Mouse (Mus musculus) spleen, adult 2 months (tissue): ENCODE measurements around the gene Tgfbi. TPM values are rescaled to one million over a fixed set of nuclear protein-coding genes. Genes with fewer than 3 reads are reported as not detected.

Source experiments
- DNase-seq, 2 experiments: peaks; one replicate each; pipeline versions ENCODE4 v3.0.0 to v3.0.0-alpha.2; 2012 to 2021; ENCODE audit warnings: low spot score in 2 of 2, low read depth in 1 of 2
- H3K27ac ChIP-seq: fragments of 200-500 bp; 2 replicates; pipeline ENCODE4 v1.5.1; 2012; ENCODE audit warnings: low read length, inconsistent platforms; ENCODE audit not compliant: insufficient read depth
- H3K27me3 ChIP-seq: fragments of 200-500 bp; 2 replicates; pipeline ENCODE4 v1.6.1; 2012; ENCODE audit warnings: mild to moderate bottlenecking, moderate library complexity, low read length, inconsistent platforms; ENCODE audit not compliant: control insufficient read depth, insufficient read depth
- H3K36me3 ChIP-seq: fragments of 200-500 bp; 2 replicates; pipeline ENCODE4 v1.6.1; 2012; ENCODE audit warnings: mild to moderate bottlenecking, low read length, inconsistent platforms; ENCODE audit not compliant: control insufficient read depth, insufficient read depth
- H3K4me1 ChIP-seq: fragments of 200-500 bp; 2 replicates; pipeline ENCODE4 v1.6.1; 2011; ENCODE audit warnings: inconsistent platforms; ENCODE audit not compliant: control insufficient read depth, insufficient read depth, insufficient read length
- H3K4me3 ChIP-seq: fragments of 200-500 bp; 2 replicates; pipeline ENCODE4 v1.5.1; 2011; ENCODE audit warnings: mild to moderate bottlenecking, inconsistent platforms; ENCODE audit not compliant: insufficient read depth, insufficient read length; ENCODE audit errors: extremely low read depth
- CTCF ChIP-seq: fragments of 200-500 bp; IDR thresholded peaks from 2 replicates; pipeline ENCODE4 v1.5.1; 2011; ENCODE audit warnings: mild to moderate bottlenecking, inconsistent platforms; ENCODE audit not compliant: insufficient read depth, insufficient read length, insufficient replicate concordance; ENCODE audit errors: extremely low read depth
- POLR2A ChIP-seq: fragments of 200-500 bp; IDR thresholded peaks from 2 replicates; pipeline ENCODE4 v1.6.1; 2011; ENCODE audit warnings: low read depth, low read length, inconsistent platforms
- WGBS: fragments of 180-500 bp; shearing (Covaris S2); methylation state at CpG from one replicate; pipeline ENCODE4 v1.1.7; 2018; 5-methylcytosine and 5-hydroxymethylcytosine counted together
- polyA plus RNA-seq: library from polyadenylated mRNA; depleted of rRNA; stranded (reverse); fragments of >200 nt; gene quantifications from 2 replicates; pipeline ENCODE4 v1.2.3, GENCODE M21; 2012

Tgfbi gene
- polyA plus RNA-seq, 1 experiment = 56.0 TPM

DNA sequence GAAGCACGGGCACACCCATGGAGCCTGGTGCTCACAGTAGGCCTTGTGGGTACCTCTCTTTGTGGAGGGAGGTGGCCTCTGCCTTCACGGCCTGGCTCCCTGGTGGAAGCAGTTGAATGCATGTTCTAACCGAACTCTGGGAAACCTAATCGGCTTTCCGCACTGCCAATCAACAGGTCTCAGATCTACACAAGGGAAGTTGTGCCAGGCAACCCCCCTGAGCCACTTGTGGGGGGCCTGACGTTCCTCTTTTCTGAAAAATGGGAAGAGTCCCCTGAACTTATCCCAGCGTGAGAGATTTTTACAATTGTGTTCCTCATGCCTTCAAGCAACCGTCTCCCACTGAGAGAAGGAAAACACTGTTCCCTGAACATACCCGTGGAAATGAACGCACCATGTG lies 5.9 kb downstream of the Tgfbi start:
- Histone ChIP-seq H3K4me1 (peaks cover 28% of the 10 kb centered on the region), H3K27me3 (no peaks in the 10 kb centered on the region), H3K4me3 (no peak overlapping the region), H3K36me3 (no peaks in the 10 kb centered on the region), H3K27ac (peak overlapping the region; percentile 34; the same call in 1 of the 2 replicates)
- 29% methylated on average over 10 of the region's 10 CpGs for WGBS
- peak in 1 of 2 experiments; percentile 10 for DNase-seq
- no peak for TF ChIP-seq CTCF
- no peak for TF ChIP-seq POLR2A

DNA sequence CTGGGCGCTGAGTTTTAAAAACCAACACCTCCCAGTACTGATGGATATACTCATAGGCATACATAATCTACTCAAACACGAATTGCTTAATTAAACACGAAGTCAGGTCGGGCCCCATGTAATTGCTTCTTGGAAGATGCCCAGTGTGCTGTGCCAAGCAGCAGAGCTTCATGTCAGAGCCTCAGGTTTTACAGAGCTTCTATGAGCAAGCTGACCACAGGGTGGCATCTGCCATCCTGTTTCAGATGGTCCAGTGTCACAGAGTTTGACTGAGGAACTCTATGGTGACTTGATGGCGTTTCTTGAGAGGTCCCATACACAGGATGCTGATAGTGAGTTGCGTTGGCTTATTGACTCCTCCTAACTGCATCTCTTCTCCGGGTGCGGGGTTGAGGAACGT lies 6.5 kb downstream of the Tgfbi start:
- no peak overlapping the region for H3K27ac ChIP-seq
- 14% methylated on average over 9 of the region's 9 CpGs for WGBS
- DNase-seq = peak; percentile 5 to 19
- no peaks in the 10 kb centered on the region for H3K27me3 ChIP-seq
- no peaks in the 10 kb centered on the region for H3K36me3 ChIP-seq
- no peak overlapping the region for H3K4me3 ChIP-seq
- no peak for TF ChIP-seq POLR2A
- TF ChIP-seq CTCF = no peak; the same call in 1 of the 2 replicates
- H3K4me1 ChIP-seq = peaks cover 28% of the 10 kb centered on the region

DNA sequence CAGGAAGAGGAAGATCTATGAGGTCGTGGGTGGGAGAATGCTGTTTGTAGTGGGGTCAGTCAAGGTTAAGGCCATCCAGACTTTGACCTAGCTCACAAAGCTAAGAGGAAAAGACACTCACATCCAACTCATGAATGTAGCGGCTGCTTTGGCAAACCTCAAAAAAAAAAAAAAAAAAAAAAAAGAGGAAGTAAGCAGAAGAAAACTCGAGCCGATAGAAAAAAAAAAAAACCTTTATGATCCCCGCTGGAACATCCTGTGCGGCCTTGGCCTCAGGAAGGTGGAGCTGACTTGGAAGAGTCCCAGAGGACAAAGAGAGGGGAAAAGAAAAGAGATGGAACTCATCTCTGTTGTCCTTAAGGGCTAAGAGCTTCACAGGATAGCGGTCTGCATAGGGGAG lies 7.1 kb downstream of the Tgfbi start:
- Histone ChIP-seq H3K27me3 (no peaks in the 10 kb centered on the region), H3K36me3 (no peaks in the 10 kb centered on the region), H3K4me1 (peaks cover 28% of the 10 kb centered on the region), H3K4me3 (no peak overlapping the region), H3K27ac (no peak overlapping the region)
- no peak for DNase-seq
- 12% methylated on average over 7 of the region's 7 CpGs for WGBS
- no peak for TF ChIP-seq CTCF
- TF ChIP-seq POLR2A = no peak

DNA sequence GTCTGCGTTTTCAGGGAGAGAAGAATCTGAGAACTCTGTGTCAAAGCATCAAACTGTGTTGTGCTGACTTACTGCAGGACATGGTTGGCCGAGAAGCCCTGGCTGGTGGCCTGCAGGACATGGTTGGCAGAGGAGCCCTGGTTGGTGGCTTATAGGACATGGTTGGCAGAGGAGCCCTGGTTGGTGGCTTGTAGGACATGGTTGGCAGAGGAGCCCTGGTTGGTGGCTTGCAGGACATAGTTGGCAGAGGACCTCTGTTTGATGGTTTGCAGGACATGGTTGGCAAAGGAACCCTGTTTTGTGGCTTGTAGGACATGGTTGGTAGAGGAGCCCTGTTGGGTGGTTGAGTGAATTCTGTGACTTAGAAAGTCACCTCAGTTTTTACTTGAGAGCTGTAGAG lies 7.9 kb downstream of the Tgfbi start:
- WGBS = 85% methylated on average over 2 of the region's 2 CpGs
- TF ChIP-seq CTCF (no peak), POLR2A (no peak)
- H3K4me3 ChIP-seq = no peak overlapping the region
- no peak for DNase-seq
- H3K4me1 ChIP-seq = peaks cover 28% of the 10 kb centered on the region
- H3K27me3 ChIP-seq = no peaks in the 10 kb centered on the region
- H3K27ac ChIP-seq = no peak overlapping the region
- no peaks in the 10 kb centered on the region for H3K36me3 ChIP-seq

DNA sequence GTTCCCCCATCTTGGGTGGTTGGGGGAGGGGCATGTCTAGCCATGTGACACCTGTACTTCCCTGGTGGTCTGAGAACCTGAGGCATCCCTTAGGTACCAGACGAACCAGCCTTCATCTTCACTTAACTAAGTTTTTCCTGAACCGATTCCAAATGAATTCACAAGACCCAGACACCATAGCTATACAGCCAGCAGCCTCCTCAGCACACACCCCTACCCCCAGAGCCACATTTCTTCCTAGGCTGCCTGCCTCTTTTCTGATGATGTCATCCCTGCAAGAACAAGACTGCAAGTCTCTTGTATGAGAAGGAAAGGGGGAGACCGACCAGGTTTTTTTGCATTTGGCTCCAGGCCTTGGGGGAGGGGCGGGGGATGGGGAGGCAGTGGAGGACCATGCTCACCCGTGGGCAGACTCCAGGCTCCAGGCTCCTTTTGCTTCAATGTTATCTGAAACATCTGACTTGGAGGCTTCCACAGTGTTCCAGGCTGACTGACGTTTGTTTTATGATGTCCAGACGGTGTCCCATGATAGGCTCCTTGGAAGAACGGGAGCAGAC lies 13.0 kb downstream of the Tgfbi start:
- no peaks in the 10 kb centered on the region for H3K36me3 ChIP-seq
- DNase-seq = no peak
- WGBS = 82% methylated on average over 8 of the region's 8 CpGs
- no peak overlapping the region for H3K27ac ChIP-seq
- no peaks in the 10 kb centered on the region for H3K27me3 ChIP-seq
- H3K4me1 ChIP-seq = no peaks in the 10 kb centered on the region; the same call in 1 of the 2 replicates
- no peak overlapping the region for H3K4me3 ChIP-seq
- TF ChIP-seq POLR2A (no peak), CTCF (no peak)

DNA sequence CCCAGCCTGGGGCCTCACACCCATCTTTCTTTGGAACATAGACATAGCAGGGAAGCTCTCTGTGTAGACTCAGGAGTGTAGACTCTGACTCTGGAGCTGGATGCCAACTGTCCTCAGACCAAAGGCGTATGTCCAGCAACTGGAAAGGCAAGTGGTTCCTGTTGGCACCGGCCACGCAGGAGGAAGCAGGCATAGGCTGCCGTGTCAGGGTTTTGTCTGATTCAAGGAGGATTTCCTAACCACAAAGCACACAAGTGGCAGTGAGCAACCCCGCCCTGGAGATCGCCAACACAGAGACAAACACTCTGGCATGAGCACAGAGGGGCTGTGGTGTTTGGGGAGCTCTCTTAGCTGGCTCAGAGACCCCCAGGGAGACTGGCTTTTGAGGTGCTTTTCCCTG lies 17.2 kb downstream of the Tgfbi start:
- no peak for DNase-seq
- Histone ChIP-seq H3K27ac (no peak overlapping the region), H3K36me3 (no peaks in the 10 kb centered on the region), H3K4me3 (no peak overlapping the region), H3K27me3 (no peaks in the 10 kb centered on the region), H3K4me1 (no peaks in the 10 kb centered on the region)
- 11% methylated on average over 6 of the region's 6 CpGs for WGBS
- TF ChIP-seq POLR2A = no peak
- TF ChIP-seq CTCF = no peak

DNA sequence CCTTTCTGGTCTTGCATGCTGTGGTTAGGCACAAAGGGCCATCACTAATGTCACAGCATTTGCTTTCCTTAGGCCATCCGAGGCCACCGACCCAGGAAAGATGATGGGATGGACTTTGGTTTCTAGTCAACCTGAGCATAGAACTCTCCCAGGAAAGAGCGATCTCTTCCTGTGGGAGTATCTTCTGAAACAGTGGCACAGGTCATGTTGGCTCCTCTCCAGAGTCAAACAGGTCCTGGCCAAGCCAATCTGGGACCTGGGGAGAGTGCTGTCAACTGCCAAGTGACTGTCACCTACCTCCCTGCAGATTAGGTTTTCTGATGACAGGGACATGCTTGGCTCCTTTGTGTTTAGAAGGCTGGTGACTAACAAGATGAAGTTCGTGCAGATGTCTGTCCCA lies 20.8 kb downstream of the Tgfbi start:
- TF ChIP-seq POLR2A (no peak), CTCF (no peak)
- H3K27ac ChIP-seq = no peak overlapping the region
- no peak overlapping the region for H3K4me3 ChIP-seq
- no peaks in the 10 kb centered on the region for H3K27me3 ChIP-seq
- no peak for DNase-seq
- 89% methylated on average over 4 of the region's 4 CpGs for WGBS
- H3K36me3 ChIP-seq = no peaks in the 10 kb centered on the region
- no peaks in the 10 kb centered on the region for H3K4me1 ChIP-seq

DNA sequence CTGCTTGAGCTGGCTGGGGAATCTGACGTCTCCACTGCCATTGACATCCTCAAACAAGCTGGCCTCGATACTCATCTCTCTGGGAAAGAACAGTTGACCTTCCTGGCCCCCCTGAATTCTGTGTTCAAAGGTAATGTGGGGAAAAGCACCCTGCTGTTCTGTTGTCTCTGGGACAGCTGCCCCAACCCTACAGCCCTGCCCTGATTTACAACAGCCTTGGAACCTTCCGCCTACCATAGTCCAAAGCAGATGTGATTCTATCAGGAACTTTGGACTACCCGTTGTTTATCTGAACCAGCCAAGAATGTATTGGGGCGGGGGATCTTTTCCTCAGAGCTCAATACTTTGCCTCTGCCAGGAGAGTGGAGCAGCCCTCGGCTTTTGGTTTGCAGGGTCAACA lies 21.2 kb downstream of the Tgfbi start:
- no peak overlapping the region for H3K4me3 ChIP-seq
- H3K36me3 ChIP-seq = no peaks in the 10 kb centered on the region
- TF ChIP-seq CTCF (no peak), POLR2A (no peak)
- no peaks in the 10 kb centered on the region for H3K27me3 ChIP-seq
- no peaks in the 10 kb centered on the region for H3K4me1 ChIP-seq
- WGBS = 86% methylated on average over 6 of the region's 6 CpGs
- no peak for DNase-seq
- no peak overlapping the region for H3K27ac ChIP-seq
